9 mouse cellular contexts compared by ENCODE assay signal in genomic region chr4:108780864-108781205, GRCm38 (mm10). TPM values are rescaled to one million over a fixed set of nuclear protein-coding genes. Genes with fewer than 3 reads are reported as not detected.
DNase-seq lines count a peak whose midpoint lies in the region; ATAC-seq lines count a peak whose summit lies in the region.
"Had no signal": no experiment of that assay in that cellular context is flagged by ENCODE, and none has a peak within 500 bp of the region (broad histone marks: within the 10 kb centered on the region; RNA-seq: fewer than 3 reads in every experiment).

No protein-coding gene starts in this region.

- WGBS in heart, embryonic 14.5 days, result 2% methylated on average over 18 of the region's 20 CpGs
- WGBS in hindbrain, embryonic 11.5 days, result under 1% methylated on average over 19 of the region's 20 CpGs
- 2% methylated on average over 17 of the region's 20 CpGs for WGBS in midbrain, embryonic 12.5 days

- H3K4me2 ChIP-seq in heart, embryonic 14.5 days (ENCODE audit: low read length), result peak overlapping the region; percentile 90
- peak overlapping the region; percentile 57 for H3K4me2 ChIP-seq in hindbrain, embryonic 11.5 days (replicated peaks; ENCODE audit: low read depth, low read length)
- H3K4me2 ChIP-seq in midbrain, embryonic 12.5 days (replicated peaks), result peak overlapping the region; percentile 76

- no peaks in the 10 kb centered on the region for H3K36me3 ChIP-seq in heart, embryonic 14.5 days (ENCODE audit: control insufficient read depth, insufficient read depth, low read length)
- H3K36me3 ChIP-seq in hindbrain, embryonic 11.5 days (ENCODE audit: control insufficient read depth, insufficient read depth, low read length), result no peaks in the 10 kb centered on the region
- no peaks in the 10 kb centered on the region for H3K36me3 ChIP-seq in midbrain, embryonic 12.5 days

- peaks cover 2 to 3% of the 10 kb centered on the region in 2 experiments; a peak in 2 of 4 replicates for H3K4me1 ChIP-seq in heart, embryonic 14.5 days (ENCODE audit: control insufficient read depth in 2 of 2, insufficient read depth in 2 of 2, low read length in 2 of 2)
- H3K4me1 ChIP-seq in hindbrain, embryonic 11.5 days (replicated peaks; ENCODE audit: control insufficient read depth, insufficient read depth, low read length), result no peaks in the 10 kb centered on the region
- H3K4me1 ChIP-seq in midbrain, embryonic 12.5 days, result peaks cover 5% of the 10 kb centered on the region; the same call in 1 of the 2 replicates

- peak overlapping the region; percentile 41 to 96 for H3K27ac ChIP-seq in heart, embryonic 14.5 days (replicated peaks in 1 of 2; ENCODE audit: control insufficient read depth in 1 of 2, insufficient read depth in 1 of 2, low read depth in 2 of 2, low read length in 2 of 2)
- H3K27ac ChIP-seq in hindbrain, embryonic 11.5 days (ENCODE audit: low read depth, low read length), result peak overlapping the region; percentile 96
- H3K27ac ChIP-seq in midbrain, embryonic 12.5 days (replicated peaks), result peak overlapping the region; percentile 96

- DNase-seq in heart, postnatal 4 days, result no peak
- DNase-seq in WW6 (ENCODE audit: low read depth, low spot score), result peak; percentile 45
- no peak for DNase-seq in hindbrain, embryonic 11.5 days (ENCODE audit: low spot score)
- no peak for DNase-seq in natural killer cell, adult 2 months (ENCODE audit: low spot score in 2 of 2)
- no peak for DNase-seq in left cerebral cortex, adult 8-10 months (ENCODE audit: low spot score in 2 of 2)
- no peak for DNase-seq in adrenal gland, postnatal 25 days

- H3K4me3 ChIP-seq in heart, embryonic 14.5 days (ENCODE audit: control insufficient read depth in 1 of 2, insufficient read depth in 1 of 2, low read depth in 1 of 2, low read length in 2 of 2), result peak overlapping the region; percentile 96 to 99
- peak overlapping the region; percentile 90 for H3K4me3 ChIP-seq in hindbrain, embryonic 11.5 days (ENCODE audit: low read depth, low read length)
- peak overlapping the region; percentile 85 for H3K4me3 ChIP-seq in midbrain, embryonic 12.5 days

- H3K9me3 ChIP-seq in heart, embryonic 14.5 days (ENCODE audit: control insufficient read depth, low read length), result no peaks in the 10 kb centered on the region
- no peaks in the 10 kb centered on the region for H3K9me3 ChIP-seq in hindbrain, embryonic 11.5 days (ENCODE audit: control insufficient read depth, low read length)
- no peaks in the 10 kb centered on the region for H3K9me3 ChIP-seq in midbrain, embryonic 12.5 days

- no peaks in the 10 kb centered on the region for H3K27me3 ChIP-seq in heart, embryonic 14.5 days (ENCODE audit: control insufficient read depth, insufficient read depth, low read length)
- H3K27me3 ChIP-seq in hindbrain, embryonic 11.5 days (ENCODE audit: control insufficient read depth, insufficient read depth, low read length), result no peaks in the 10 kb centered on the region
- H3K27me3 ChIP-seq in midbrain, embryonic 12.5 days, result peaks cover 13% of the 10 kb centered on the region
- H3K27me3 ChIP-seq: Patski had no signal

- peak overlapping the region; percentile 98 for H3K9ac ChIP-seq in heart, embryonic 14.5 days (ENCODE audit: low read length)
- peak overlapping the region; percentile 98 for H3K9ac ChIP-seq in hindbrain, embryonic 11.5 days (ENCODE audit: low read depth, low read length)
- H3K9ac ChIP-seq in midbrain, embryonic 12.5 days (replicated peaks), result peak overlapping the region; percentile 95

- ATAC-seq in heart, embryonic 14.5 days (ENCODE audit: insufficient number of reproducible peaks, insufficient read depth, low FRiP score, low read depth), result 0 out of 2 replicates have a peak, but pooled peaks have one; percentile 7
- ATAC-seq in hindbrain, embryonic 11.5 days (ENCODE audit: low FRiP score), result peak; percentile 66; the same call in 1 of the 2 replicates
- peak; percentile 55 for ATAC-seq in midbrain, embryonic 12.5 days (ENCODE audit: low FRiP score, low read depth)

RNA-seq across cellular contexts. Expression of gene Zfyve9, which starts 0.2 kb away (rescaled TPM):
- polyA plus RNA-seq in heart, embryonic 14.5 days (2014; fragmentation: Nextera tagmentation; extraction: Ambion mirVana), result 4.0 and 4.1 TPM in 2 replicates
- total RNA-seq in heart, postnatal 4 days (2021), result 10 to 100 TPM; 24.3 to 25.7 TPM
- 3.5 and 8.4 TPM in 2 replicates for polyA plus RNA-seq in hindbrain, embryonic 11.5 days (2014; fragmentation: Nextera tagmentation; extraction: Ambion mirVana)
- polyA plus RNA-seq in midbrain, embryonic 12.5 days (2016; fragmentation: Nextera tagmentation; extraction: Ambion mirVana), result 5.4 and 5.7 TPM in 2 replicates
- 10 to 100 TPM; 67.6 to 80.0 (median 71.6) TPM for total RNA-seq in left cerebral cortex, adult 8-10 months (2022)
- 31.5 and 31.6 TPM in 2 replicates for total RNA-seq in adrenal gland, postnatal 25 days (2021)

RNA-seq across cellular contexts. Expression of gene Btf3l4, which starts 52.6 kb away (rescaled TPM):
- 186 and 198 TPM in 2 replicates for polyA plus RNA-seq in heart, embryonic 14.5 days (2014; fragmentation: Nextera tagmentation; extraction: Ambion mirVana)
- total RNA-seq in heart, postnatal 4 days (2021), result 100 to 1,000 TPM; 130 to 132 TPM
- polyA plus RNA-seq in hindbrain, embryonic 11.5 days (2014; fragmentation: Nextera tagmentation; extraction: Ambion mirVana), result 251 and 269 TPM in 2 replicates
- 238 and 256 TPM in 2 replicates for polyA plus RNA-seq in midbrain, embryonic 12.5 days (2016; fragmentation: Nextera tagmentation; extraction: Ambion mirVana)
- 100 to 1,000 TPM in 1 of 4 experiments, 10 to 100 TPM in 3; 95.2 to 107 (median 97.2) TPM for total RNA-seq in left cerebral cortex, adult 8-10 months (2022)
- total RNA-seq in adrenal gland, postnatal 25 days (2021), result 94.9 and 144 TPM in 2 replicates

RNA-seq across cellular contexts. Expression of gene Txndc12, which starts 53.6 kb away (rescaled TPM):
- polyA plus RNA-seq in heart, embryonic 14.5 days (2014; fragmentation: Nextera tagmentation; extraction: Ambion mirVana), result 128 and 130 TPM in 2 replicates
- 10 to 100 TPM; 83.3 to 86.4 TPM for total RNA-seq in heart, postnatal 4 days (2021)
- 111 and 115 TPM in 2 replicates for polyA plus RNA-seq in hindbrain, embryonic 11.5 days (2014; fragmentation: Nextera tagmentation; extraction: Ambion mirVana)
- 99.0 and 105 TPM in 2 replicates for polyA plus RNA-seq in midbrain, embryonic 12.5 days (2016; fragmentation: Nextera tagmentation; extraction: Ambion mirVana)
- 10 to 100 TPM; 31.3 to 38.6 (median 36.9) TPM for total RNA-seq in left cerebral cortex, adult 8-10 months (2022)
- total RNA-seq in adrenal gland, postnatal 25 days (2021), result 72.1 and 75.5 TPM in 2 replicates

Comparison
In these comparisons a context has a peak if more than half of its experiments do, and no peak if none do; other contexts are left out.
1. ATAC-seq: peak in every context shown above with its lines; median percentile 66 in hindbrain, embryonic 11.5 days; 55 in midbrain, embryonic 12.5 days; 7 in heart, embryonic 14.5 days.